Mouse (Mus musculus) CD8-positive naive resting alpha-beta T cell, adult 2 months (primary cell): Measurements from ENCODE around the gene Olfr998.
"Not testable (repeated sequence)": the region's sequence is repeated elsewhere in the genome, so short reads cannot be mapped to it uniquely, and the experiment has no call there.

Experiments used
- DNase-seq, 2 experiments: peaks; one replicate each; pipeline ENCODE4 v3.0.0; 2022; ENCODE audit warnings: low read depth in 2 of 2, low spot score in 2 of 2

Gene Olfr998

DNA sequence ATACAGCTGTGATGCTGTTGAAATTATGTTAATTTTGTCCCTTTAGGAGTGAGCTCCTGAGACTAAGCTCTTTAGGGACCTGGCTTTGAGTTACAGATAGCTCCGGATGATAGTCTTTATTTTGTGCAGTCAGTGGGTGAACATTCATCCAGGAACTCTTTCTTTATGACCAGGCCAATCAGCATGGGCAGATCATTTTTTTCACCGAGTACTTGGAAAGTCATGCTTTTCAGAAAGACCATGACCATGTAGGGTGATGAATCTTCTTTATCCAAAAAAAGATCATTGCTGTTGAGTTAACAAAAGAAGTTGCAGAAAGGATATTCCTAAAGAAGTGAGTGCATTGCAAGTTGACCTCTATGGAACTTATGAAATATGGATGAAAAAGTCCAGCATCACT, at the start of gene Olfr998:
Gene Olfr998, plus strand, starts transcription at position 301 of the 400 bp plus-strand sequence.
- DNase-seq: not testable (repeated sequence)

DNA sequence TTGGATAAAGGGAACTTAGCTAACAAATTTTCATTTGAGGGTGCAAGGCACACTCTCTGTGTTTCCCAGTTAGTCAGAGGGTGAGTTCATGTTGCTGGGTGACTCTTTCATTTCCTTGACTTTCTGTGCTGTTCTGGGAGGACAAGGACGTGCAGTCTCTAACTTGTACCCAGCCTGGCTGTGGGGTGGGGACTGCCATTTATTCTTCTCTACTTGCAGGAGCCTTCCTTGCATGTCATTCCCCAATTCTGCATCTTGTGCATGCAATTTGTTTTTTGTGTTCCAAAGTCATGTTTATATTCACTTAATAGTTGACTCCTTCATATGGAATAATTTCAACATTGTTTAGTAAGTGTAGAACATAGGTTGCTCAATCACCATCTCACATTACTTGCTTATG, 33.9 kb upstream of the Olfr998 start:
- no peak for DNase-seq

DNA sequence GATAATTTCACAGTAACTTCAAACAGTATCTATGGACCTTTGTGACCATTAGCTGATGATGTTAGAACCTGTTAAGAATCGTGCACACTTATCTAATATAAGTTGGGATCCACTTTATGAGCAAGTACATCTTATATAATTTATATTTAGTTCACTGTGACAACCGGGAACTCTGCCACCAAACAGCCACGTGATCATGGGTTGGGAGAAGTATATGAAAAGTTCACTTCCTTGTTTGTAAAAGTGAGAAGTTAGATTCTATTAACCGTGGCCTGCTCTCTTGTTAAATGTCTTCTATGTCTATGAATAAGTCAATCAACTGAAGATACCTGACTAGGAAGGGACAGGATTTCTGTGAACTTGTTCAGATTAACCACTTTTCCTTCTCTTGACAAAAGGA, 28.5 kb upstream of the Olfr998 start:
- no peak for DNase-seq

DNA sequence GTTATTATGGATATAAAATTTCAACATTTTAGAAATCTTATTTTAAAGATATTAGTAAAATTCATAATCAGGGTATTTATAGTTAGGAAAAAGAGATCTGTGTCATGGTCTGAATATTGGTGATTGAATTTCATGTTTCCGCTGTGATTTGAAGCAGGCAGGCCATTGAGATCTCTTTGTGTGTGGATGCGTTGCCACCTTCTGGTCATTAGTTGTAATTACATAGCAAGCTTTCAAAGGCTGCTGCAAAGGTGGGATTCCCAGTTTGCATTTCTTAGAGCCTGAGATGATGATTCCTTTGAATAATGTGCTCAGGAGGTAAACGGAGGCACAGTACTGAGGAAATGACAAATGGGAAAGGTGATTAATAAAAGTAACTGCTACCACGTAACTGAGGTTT, 27.6 kb upstream of the Olfr998 start:
- no peak for DNase-seq

DNA sequence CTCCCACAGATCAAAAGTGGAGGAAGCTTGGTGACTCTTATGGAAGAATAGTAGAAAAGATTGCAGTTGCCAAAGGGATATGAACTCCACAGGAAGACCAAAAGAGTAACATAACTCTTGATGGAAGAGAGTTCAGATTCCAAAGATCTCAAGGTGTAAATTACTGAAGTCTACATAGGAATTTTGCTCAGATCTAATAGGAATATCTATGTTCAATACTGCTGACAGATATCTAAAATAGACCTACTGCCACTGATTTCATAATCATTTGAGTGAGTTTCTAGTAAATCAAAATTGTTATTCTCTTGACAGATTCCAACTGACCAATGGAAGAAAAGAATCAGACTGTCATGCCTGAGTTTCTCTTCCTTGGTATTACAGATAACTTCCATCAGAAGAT, 9.8 kb upstream of the Olfr998 start, which contains the start of gene Olfr996:
Gene Olfr996, plus strand, starts transcription at position 301 of the 400 bp plus-strand sequence.
- DNase-seq: no peak

DNA sequence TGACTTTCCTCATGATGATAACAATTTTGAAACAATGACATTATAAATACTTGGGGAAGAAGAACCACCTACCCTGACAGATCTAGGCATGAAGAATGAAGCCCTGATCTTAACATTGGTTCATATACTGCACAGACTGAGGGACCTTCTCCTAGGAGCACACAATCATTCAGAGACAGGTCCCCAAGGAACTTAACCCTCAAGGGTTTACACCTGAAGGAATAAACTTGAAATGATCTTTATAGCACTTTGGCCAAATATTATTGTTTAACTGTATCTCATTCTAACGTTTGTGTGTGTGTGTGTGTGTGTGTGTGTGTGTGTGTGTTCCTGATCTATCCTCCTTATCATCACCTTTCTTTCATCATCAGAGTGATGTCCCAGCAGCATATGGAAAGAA, 23.1 kb downstream of the Olfr998 start, which contains the start of gene Olfr1000:
Gene Olfr1000, minus strand, starts transcription at position 101 of the 400 bp plus-strand sequence.
- no peak for DNase-seq
